Mouse (Mus musculus) T-helper 17 cell (primary cell): Measurements from ENCODE around the gene Arhgap18.

Experiments used
- in situ Hi-C, 2 experiments: fragments of 300-600 bp; cut with MboI, MseI; formaldehyde crosslinking; loops; 1 replicate in 1 of 2; 2 replicates in 1 of 2; pipeline ENCODE4 v1.15.1; 2025; ENCODE audit warnings: high pct_unique_total_duplicates in 2 of 2

The Arhgap18 gene

GRCm38 (mm10) chr10:26828412-26829137, 75.4 kb downstream of the Arhgap18 start:
- in situ Hi-C loops = no loop called here

GRCm38 (mm10) chr10:26832068-26832467, 78.8 kb downstream of the Arhgap18 start:
- in situ Hi-C loops = no loop called here

- in situ Hi-C loops = no loop called here
Observed at GRCm38 (mm10) chr10:26832669-26833249, 79.5 kb downstream of the Arhgap18 start.

- in situ Hi-C loops = no loop called here
Observed at GRCm38 (mm10) chr10:26833393-26833792, 80.2 kb downstream of the Arhgap18 start.

- in situ Hi-C loops = loop anchor here in 1 of 2 experiments (10.0 kb wide), 1 partner anchor 465 kb away; no protein-coding TSS in a partner anchor
Observed at GRCm38 (mm10) chr10:26849311-26849710, 96.1 kb downstream of the Arhgap18 start.

GRCm38 (mm10) chr10:26849854-26850253, 96.6 kb downstream of the Arhgap18 start:
- in situ Hi-C loops = loop anchor here in 1 of 2 experiments (10.0 kb wide), 1 partner anchor 465 kb away; no protein-coding TSS in a partner anchor

- in situ Hi-C loops = no loop called here
Observed at GRCm38 (mm10) chr10:26854556-26855100, 101.4 kb downstream of the Arhgap18 start.

GRCm38 (mm10) chr10:26855851-26856535, 102.8 kb downstream of the Arhgap18 start:
- in situ Hi-C loops = no loop called here

GRCm38 (mm10) chr10:26857583-26857982, 104.4 kb downstream of the Arhgap18 start:
- in situ Hi-C loops = no loop called here

GRCm38 (mm10) chr10:26858537-26858936, 105.3 kb downstream of the Arhgap18 start:
- in situ Hi-C loops = no loop called here

GRCm38 (mm10) chr10:26861231-26861630, 108.0 kb downstream of the Arhgap18 start:
- in situ Hi-C loops = no loop called here

- in situ Hi-C loops = no loop called here
Observed at GRCm38 (mm10) chr10:26862207-26862606, 109.0 kb downstream of the Arhgap18 start.

GRCm38 (mm10) chr10:26863982-26864381, 110.8 kb downstream of the Arhgap18 start:
- in situ Hi-C loops = no loop called here

- in situ Hi-C loops = loop anchor here in 1 of 2 experiments (10.0 kb wide), 1 partner anchor 1614 kb away; no protein-coding TSS in a partner anchor
Observed at GRCm38 (mm10) chr10:26870802-26871201, 117.6 kb downstream of the Arhgap18 start.

- in situ Hi-C loops = loop anchor here in 1 of 2 experiments (10.0 kb wide), 1 partner anchor 1607 kb away; no protein-coding TSS in a partner anchor
Observed at GRCm38 (mm10) chr10:26877309-26877708, 124.1 kb downstream of the Arhgap18 start.

- in situ Hi-C loops = loop anchor here in 1 of 2 experiments (10.0 kb wide), 1 partner anchor 1606 kb away; no protein-coding TSS in a partner anchor
Observed at GRCm38 (mm10) chr10:26878924-26879600, 125.8 kb downstream of the Arhgap18 start.

GRCm38 (mm10) chr10:26884949-26885348, 131.7 kb downstream of the Arhgap18 start:
- in situ Hi-C loops = loop anchor here in 1 of 2 experiments (5.0 to 10.0 kb wide), 3 partner anchors 330 to 530 kb away; no protein-coding TSS in a partner anchor

- in situ Hi-C loops = loop anchor here in 1 of 2 experiments (5.0 to 10.0 kb wide), 3 partner anchors 334 to 534 kb away; no protein-coding TSS in a partner anchor
Observed at GRCm38 (mm10) chr10:26889226-26889625, 136.0 kb downstream of the Arhgap18 start.

GRCm38 (mm10) chr10:26889754-26890153, 136.5 kb downstream of the Arhgap18 start:
- in situ Hi-C loops = loop anchor here (5.0 to 10.0 kb wide), 5 partner anchors 137 to 535 kb away; partner anchors contain the start of gene Arhgap18 (in 2 of the 2)

GRCm38 (mm10) chr10:26890269-26890955, 137.2 kb downstream of the Arhgap18 start:
- in situ Hi-C loops = loop anchor here (5.0 kb wide), 2 partner anchors 138 to 178 kb away; partner anchors contain the start of gene Arhgap18 (in 2 of the 2)
